8 mouse cellular contexts compared by ENCODE assay signal in genomic region chr19:46306268-46306610, GRCm38 (mm10). TPM values are rescaled to one million over a fixed set of nuclear protein-coding genes. Genes with fewer than 3 reads are reported as not detected.
DNase-seq lines count a peak whose midpoint lies in the region; ATAC-seq and TF ChIP-seq lines count a peak whose summit lies in the region.

No protein-coding gene starts in this region.

- no peak for DNase-seq in kidney, postnatal 4 days
- DNase-seq in heart, postnatal 4 days = peak; percentile 6
- DNase-seq in midbrain, embryonic 10.5 days (ENCODE audit: low spot score) = no peak
- DNase-seq in adipocyte (ENCODE audit: low spot score) = no peak
- no peak for DNase-seq in left cerebral cortex, postnatal 25 days (ENCODE audit: low spot score in 2 of 2)
- DNase-seq in spleen, adult 12 weeks (ENCODE audit: low spot score) = no peak

- H3K9me3 ChIP-seq in kidney, embryonic 15.5 days (replicated peaks) = no peaks in the 10 kb centered on the region
- H3K9me3 ChIP-seq in midbrain, embryonic 10.5 days (replicated peaks) = no peaks in the 10 kb centered on the region

- H3K4me3 ChIP-seq in kidney, embryonic 15.5 days (replicated peaks) = peak overlapping the region; percentile 76
- peak overlapping the region; percentile 95 for H3K4me3 ChIP-seq in bone marrow macrophage, adult 2 months (ENCODE audit: insufficient read depth, low read length)
- H3K4me3 ChIP-seq in midbrain, embryonic 10.5 days = peak overlapping the region; percentile 77

- intact Hi-C loops in left cerebral cortex, postnatal 25 days (cut with DNase I) = no loop called here

- ATAC-seq in kidney, embryonic 15.5 days (replicated peaks; ENCODE audit: low FRiP score) = no peak

- H3K27ac ChIP-seq in kidney, embryonic 15.5 days = peak overlapping the region; percentile 90; the same call in 1 of the 2 replicates
- peak overlapping the region; percentile 48; the same call in 1 of the 2 replicates for H3K27ac ChIP-seq in bone marrow macrophage, adult 2 months (ENCODE audit: insufficient read depth, low read depth, low read length)
- H3K27ac ChIP-seq in midbrain, embryonic 10.5 days (replicated peaks) = peak overlapping the region; percentile 79; the same call in 1 of the 2 replicates

- no peak for TF ChIP-seq POLR2A in bone marrow macrophage, adult 2 months (IDR thresholded peaks at IDR 0.05; ENCODE audit: borderline replicate concordance, low read depth, low read length)

- H3K4me1 ChIP-seq in kidney, embryonic 15.5 days = peaks cover 28% of the 10 kb centered on the region
- H3K4me1 ChIP-seq in bone marrow macrophage, adult 2 months (ENCODE audit: control insufficient read depth, insufficient read depth, low read length) = peaks cover 15% of the 10 kb centered on the region
- peaks cover 40% of the 10 kb centered on the region for H3K4me1 ChIP-seq in midbrain, embryonic 10.5 days

- peaks cover 27% of the 10 kb centered on the region for H3K27me3 ChIP-seq in kidney, embryonic 15.5 days
- H3K27me3 ChIP-seq in midbrain, embryonic 10.5 days (ENCODE audit: low read depth, poor library complexity, severe bottlenecking) = peaks cover 55% of the 10 kb centered on the region

- TF ChIP-seq CTCF in bone marrow macrophage, adult 2 months (IDR thresholded peaks at IDR 0.05; ENCODE audit: low read depth, low read length) = no peak

- peak overlapping the region; percentile 95 for H3K4me2 ChIP-seq in kidney, embryonic 15.5 days

- WGBS in kidney, embryonic 15.5 days = 44% methylated on average over 4 of the region's 5 CpGs
- WGBS in midbrain, embryonic 10.5 days = 53% methylated on average over 5 of the region's 5 CpGs

- peak overlapping the region; percentile 66 for H3K9ac ChIP-seq in kidney, embryonic 15.5 days

- peaks cover 23% of the 10 kb centered on the region for H3K36me3 ChIP-seq in kidney, embryonic 15.5 days
- peaks cover 16% of the 10 kb centered on the region for H3K36me3 ChIP-seq in midbrain, embryonic 10.5 days

RNA-seq across cellular contexts. Expression of gene Nfkb2, which starts 2.1 kb away (rescaled TPM):
- 8.3 and 9.8 TPM in 2 replicates for polyA plus RNA-seq in kidney, embryonic 15.5 days (2015; fragmentation: Nextera tagmentation; extraction: Ambion mirVana)
- polyA plus RNA-seq in bone marrow macrophage, adult 2 months (2012; ENCODE audit: insufficient read depth, insufficient read length, missing spikeins) = 44.7 and 51.7 TPM in 2 replicates
- total RNA-seq in heart, postnatal 4 days (2021) = 10 to 100 TPM; 15.1 to 15.2 TPM
- 5.2 and 5.6 TPM in 2 replicates for polyA plus RNA-seq in midbrain, embryonic 10.5 days (2016; fragmentation: Nextera tagmentation; extraction: Ambion mirVana)
- 1 to 10 TPM; 2.4 to 3.0 TPM for total RNA-seq in left cerebral cortex, postnatal 25 days (2021)

RNA-seq across cellular contexts. Expression of gene Psd, which starts 20.7 kb away (rescaled TPM):
- 3.9 and 7.2 TPM in 2 replicates for polyA plus RNA-seq in kidney, embryonic 15.5 days (2015; fragmentation: Nextera tagmentation; extraction: Ambion mirVana)
- polyA plus RNA-seq in bone marrow macrophage, adult 2 months (2012; ENCODE audit: insufficient read depth, insufficient read length, missing spikeins) = 0.71 TPM in 1 of 2 replicates, not detected in the other
- total RNA-seq in heart, postnatal 4 days (2021) = 1 to 10 TPM; 1.7 to 2.1 TPM
- polyA plus RNA-seq in midbrain, embryonic 10.5 days (2016; fragmentation: Nextera tagmentation; extraction: Ambion mirVana) = 4.7 and 8.9 TPM in 2 replicates
- total RNA-seq in left cerebral cortex, postnatal 25 days (2021) = 100 to 1,000 TPM; 588 to 629 TPM

RNA-seq across cellular contexts. Expression of gene Fbxl15, which starts 21.7 kb away (rescaled TPM):
- polyA plus RNA-seq in kidney, embryonic 15.5 days (2015; fragmentation: Nextera tagmentation; extraction: Ambion mirVana) = 18.2 and 20.1 TPM in 2 replicates
- 6.9 and 8.9 TPM in 2 replicates for polyA plus RNA-seq in bone marrow macrophage, adult 2 months (2012; ENCODE audit: insufficient read depth, insufficient read length, missing spikeins)
- total RNA-seq in heart, postnatal 4 days (2021) = 1 to 10 TPM; 5.5 to 7.2 TPM
- 24.6 and 25.0 TPM in 2 replicates for polyA plus RNA-seq in midbrain, embryonic 10.5 days (2016; fragmentation: Nextera tagmentation; extraction: Ambion mirVana)
- total RNA-seq in left cerebral cortex, postnatal 25 days (2021) = 10 to 100 TPM; 28.6 to 29.0 TPM

RNA-seq across cellular contexts. Expression of gene Cuedc2, which starts 32.3 kb away (rescaled TPM):
- 158 and 177 TPM in 2 replicates for polyA plus RNA-seq in kidney, embryonic 15.5 days (2015; fragmentation: Nextera tagmentation; extraction: Ambion mirVana)
- polyA plus RNA-seq in bone marrow macrophage, adult 2 months (2012; ENCODE audit: insufficient read depth, insufficient read length, missing spikeins) = 136 and 163 TPM in 2 replicates
- 100 to 1,000 TPM in 1 of 2 experiments, 10 to 100 TPM in 1; 98.8 to 108 TPM for total RNA-seq in heart, postnatal 4 days (2021)
- polyA plus RNA-seq in midbrain, embryonic 10.5 days (2016; fragmentation: Nextera tagmentation; extraction: Ambion mirVana) = 239 and 249 TPM in 2 replicates
- 100 to 1,000 TPM; 174 to 185 TPM for total RNA-seq in left cerebral cortex, postnatal 25 days (2021)

RNA-seq across cellular contexts. Expression of gene Mfsd13a, which starts 34.7 kb away (rescaled TPM):
- 12.5 and 15.0 TPM in 2 replicates for polyA plus RNA-seq in kidney, embryonic 15.5 days (2015; fragmentation: Nextera tagmentation; extraction: Ambion mirVana)
- polyA plus RNA-seq in bone marrow macrophage, adult 2 months (2012; ENCODE audit: insufficient read depth, insufficient read length, missing spikeins) = 23.2 and 25.5 TPM in 2 replicates
- 1 to 10 TPM; 3.1 to 4.2 TPM for total RNA-seq in heart, postnatal 4 days (2021)
- 9.1 and 10.1 TPM in 2 replicates for polyA plus RNA-seq in midbrain, embryonic 10.5 days (2016; fragmentation: Nextera tagmentation; extraction: Ambion mirVana)
- 10 to 100 TPM; 24.1 to 28.1 TPM for total RNA-seq in left cerebral cortex, postnatal 25 days (2021)
